Mouse (Mus musculus): ENCODE measurements around the gene Rae1. TPM values are rescaled to one million over a fixed set of nuclear protein-coding genes. Genes with fewer than 3 reads are reported as not detected.

The Rae1 gene
- polyA plus RNA-seq, 1 experiment from 2014 or later, result 106 TPM

- Histone ChIP-seq H3K4me3 (no peak overlapping the region), H3K36me3 (peaks cover 72% of the 10 kb centered on the region), H3K27ac (replicated peaks) (no peak overlapping the region), H3K4me1 (replicated peaks) (peaks cover 27% of the 10 kb centered on the region), H3K4me2 (no peak overlapping the region), H3K27me3 (no peaks in the 10 kb centered on the region), H3K9ac (no peak overlapping the region), H3K9me3 (no peaks in the 10 kb centered on the region)
- 86% methylated on average over 12 of the region's 12 CpGs for WGBS
- no peak for ATAC-seq (ENCODE audit: low read depth)
Observed at GRCm38 (mm10) chr2:173030591-173031338, 30.8 kb downstream of the Rae1 start.

GRCm38 (mm10) chr2:173033531-173033930, 33.6 kb downstream of the Rae1 start:
- Histone ChIP-seq H3K27me3 (no peaks in the 10 kb centered on the region), H3K4me1 (replicated peaks) (no peaks in the 10 kb centered on the region; the same call in 1 of the 2 replicates), H3K27ac (replicated peaks) (no peak overlapping the region), H3K9me3 (no peaks in the 10 kb centered on the region), H3K4me2 (no peak overlapping the region), H3K4me3 (no peak overlapping the region), H3K9ac (no peak overlapping the region), H3K36me3 (peaks cover 65% of the 10 kb centered on the region)
- WGBS, result 94% methylated on average over 13 of the region's 13 CpGs
- no peak for ATAC-seq (ENCODE audit: low read depth)

- Histone ChIP-seq H3K27ac (replicated peaks) (no peak overlapping the region), H3K9me3 (no peaks in the 10 kb centered on the region), H3K36me3 (peaks cover 50% of the 10 kb centered on the region), H3K4me2 (no peak overlapping the region), H3K9ac (no peak overlapping the region), H3K27me3 (no peaks in the 10 kb centered on the region), H3K4me1 (replicated peaks) (no peaks in the 10 kb centered on the region), H3K4me3 (no peak overlapping the region)
- WGBS, result 89% methylated on average over 4 of the region's 4 CpGs
- no peak for ATAC-seq (ENCODE audit: low read depth)
Observed at GRCm38 (mm10) chr2:173034998-173035397, 35.1 kb downstream of the Rae1 start.

GRCm38 (mm10) chr2:173035653-173036052, 35.7 kb downstream of the Rae1 start:
- WGBS, result 93% methylated on average over 5 of the region's 5 CpGs
- Histone ChIP-seq H3K9ac (no peak overlapping the region), H3K4me2 (no peak overlapping the region), H3K27ac (replicated peaks) (no peak overlapping the region), H3K36me3 (peaks cover 44% of the 10 kb centered on the region), H3K4me3 (no peak overlapping the region), H3K9me3 (no peaks in the 10 kb centered on the region), H3K27me3 (no peaks in the 10 kb centered on the region), H3K4me1 (replicated peaks) (no peaks in the 10 kb centered on the region)
- ATAC-seq (ENCODE audit: low read depth), result no peak

GRCm38 (mm10) chr2:173036055-173036454, 36.1 kb downstream of the Rae1 start:
- Histone ChIP-seq H3K4me3 (no peak overlapping the region), H3K27ac (replicated peaks) (no peak overlapping the region), H3K27me3 (no peaks in the 10 kb centered on the region), H3K4me1 (replicated peaks) (no peaks in the 10 kb centered on the region), H3K4me2 (no peak overlapping the region), H3K9me3 (no peaks in the 10 kb centered on the region), H3K36me3 (peaks cover 40% of the 10 kb centered on the region), H3K9ac (no peak overlapping the region)
- 94% methylated on average over 5 of the region's 5 CpGs for WGBS
- no peak for ATAC-seq (ENCODE audit: low read depth)

- no peak overlapping the region for H3K4me2 ChIP-seq
- H3K9me3 ChIP-seq, result no peaks in the 10 kb centered on the region
- H3K27me3 ChIP-seq, result no peaks in the 10 kb centered on the region
- ATAC-seq (ENCODE audit: low read depth), result no peak
- peaks cover 35% of the 10 kb centered on the region for H3K36me3 ChIP-seq
- H3K4me3 ChIP-seq, result no peak overlapping the region
- no peak overlapping the region for H3K9ac ChIP-seq
- whole genome bisulfite sequencing, result 57% methylated on average over 4 of the region's 4 CpGs
- no peak overlapping the region for H3K27ac ChIP-seq (replicated peaks)
- no peaks in the 10 kb centered on the region for H3K4me1 ChIP-seq (replicated peaks)
Observed at GRCm38 (mm10) chr2:173036611-173037010, 36.7 kb downstream of the Rae1 start.

GRCm38 (mm10) chr2:173037347-173037746, 37.4 kb downstream of the Rae1 start:
- Histone ChIP-seq H3K27ac (replicated peaks) (no peak overlapping the region), H3K36me3 (peaks cover 28% of the 10 kb centered on the region), H3K9ac (no peak overlapping the region), H3K4me3 (no peak overlapping the region), H3K27me3 (no peaks in the 10 kb centered on the region), H3K9me3 (no peaks in the 10 kb centered on the region), H3K4me2 (no peak overlapping the region), H3K4me1 (replicated peaks) (no peaks in the 10 kb centered on the region)
- 84% methylated on average over 5 of the region's 5 CpGs for WGBS
- no peak for ATAC-seq (ENCODE audit: low read depth)

- WGBS, result 81% methylated on average over 7 of the region's 7 CpGs
- peaks cover 21% of the 10 kb centered on the region for H3K36me3 ChIP-seq
Observed at GRCm38 (mm10) chr2:173037827-173038607, 38.1 kb downstream of the Rae1 start.

GRCm38 (mm10) chr2:173039041-173039440, 39.1 kb downstream of the Rae1 start:
- Histone ChIP-seq H3K4me3 (no peak overlapping the region), H3K9ac (no peak overlapping the region), H3K4me2 (no peak overlapping the region), H3K9me3 (no peaks in the 10 kb centered on the region), H3K27me3 (no peaks in the 10 kb centered on the region), H3K36me3 (peaks cover 11% of the 10 kb centered on the region), H3K4me1 (replicated peaks) (no peaks in the 10 kb centered on the region), H3K27ac (replicated peaks) (no peak overlapping the region)
- ATAC-seq (ENCODE audit: low read depth), result no peak
- WGBS, result 92% methylated on average over 4 of the region's 4 CpGs

More at GRCm38 (mm10) chr2:173037827-173038607, 38.1 kb downstream of the Rae1 start:
- Histone ChIP-seq H3K9ac (no peak overlapping the region), H3K27me3 (no peaks in the 10 kb centered on the region), H3K4me3 (no peak overlapping the region), H3K9me3 (no peaks in the 10 kb centered on the region), H3K4me1 (replicated peaks) (no peaks in the 10 kb centered on the region), H3K4me2 (no peak overlapping the region), H3K27ac (replicated peaks) (no peak overlapping the region)
- no peak for ATAC-seq (ENCODE audit: low read depth)

- Histone ChIP-seq H3K9me3 (no peaks in the 10 kb centered on the region), H3K4me3 (no peak overlapping the region), H3K27me3 (no peaks in the 10 kb centered on the region), H3K36me3 (no peaks in the 10 kb centered on the region), H3K27ac (replicated peaks) (no peak overlapping the region), H3K4me2 (no peak overlapping the region), H3K4me1 (replicated peaks) (no peaks in the 10 kb centered on the region), H3K9ac (no peak overlapping the region)
- 82% methylated on average over 3 of the region's 3 CpGs for whole genome bisulfite sequencing
- ATAC-seq (ENCODE audit: low read depth), result no peak
Observed at GRCm38 (mm10) chr2:173040803-173041202, 40.9 kb downstream of the Rae1 start.

- 59% methylated on average over 5 of the region's 5 CpGs for WGBS
- ATAC-seq (ENCODE audit: low read depth), result no peak
- no peak overlapping the region for H3K4me3 ChIP-seq
- H3K27ac ChIP-seq (replicated peaks), result no peak overlapping the region
- no peaks in the 10 kb centered on the region for H3K9me3 ChIP-seq
- H3K27me3 ChIP-seq, result no peaks in the 10 kb centered on the region
- no peak overlapping the region for H3K9ac ChIP-seq
- no peak overlapping the region for H3K4me2 ChIP-seq
- no peaks in the 10 kb centered on the region for H3K4me1 ChIP-seq (replicated peaks)
- no peaks in the 10 kb centered on the region for H3K36me3 ChIP-seq
Observed at GRCm38 (mm10) chr2:173041242-173041641, 41.3 kb downstream of the Rae1 start.

- H3K9me3 ChIP-seq, result no peaks in the 10 kb centered on the region
- H3K4me3 ChIP-seq, result no peak overlapping the region
- ATAC-seq (ENCODE audit: low read depth), result no peak
- WGBS, result 85% methylated on average over 1 of the region's 1 CpGs
- no peaks in the 10 kb centered on the region for H3K4me1 ChIP-seq (replicated peaks)
- H3K9ac ChIP-seq, result no peak overlapping the region
- no peaks in the 10 kb centered on the region for H3K36me3 ChIP-seq
- no peak overlapping the region for H3K27ac ChIP-seq (replicated peaks)
- H3K27me3 ChIP-seq, result no peaks in the 10 kb centered on the region
- H3K4me2 ChIP-seq, result no peak overlapping the region
Observed at GRCm38 (mm10) chr2:173041893-173042292, 42.0 kb downstream of the Rae1 start.
